Mouse (Mus musculus): ENCODE results near the gene Zfc3h1.

Zfc3h1 gene

GRCm38 (mm10) chr10:115384221-115385017 lies at the start of gene Zfc3h1, which contains the start of gene Thap2:
Gene Zfc3h1, plus strand, starts transcription at chr10:115384959.
Gene Thap2, minus strand, starts transcription at chr10:115384443.
- DNase-seq (ENCODE audit: low spot score in 2 of 2) = peak; percentile 96 to 98

- no peak for DNase-seq (ENCODE audit: low spot score in 2 of 2)
Observed at GRCm38 (mm10) chr10:115336901-115337300, 47.9 kb upstream of the Zfc3h1 start.

GRCm38 (mm10) chr10:115339820-115340328 lies 44.9 kb upstream of the Zfc3h1 start:
- DNase-seq (ENCODE audit: low spot score in 2 of 2) = no peak

GRCm38 (mm10) chr10:115342771-115343425 lies 41.9 kb upstream of the Zfc3h1 start:
- no peak for DNase-seq (ENCODE audit: low spot score in 2 of 2)

GRCm38 (mm10) chr10:115346444-115346843 lies 38.3 kb upstream of the Zfc3h1 start:
- DNase-seq (ENCODE audit: low spot score in 2 of 2) = no peak

- no peak for DNase-seq (ENCODE audit: low spot score in 2 of 2)
Observed at GRCm38 (mm10) chr10:115348131-115348530, 36.6 kb upstream of the Zfc3h1 start.

- no peak for DNase-seq (ENCODE audit: low spot score in 2 of 2)
Observed at GRCm38 (mm10) chr10:115349029-115349428, 35.7 kb upstream of the Zfc3h1 start.

- DNase-seq (ENCODE audit: low spot score in 2 of 2) = no peak
Observed at GRCm38 (mm10) chr10:115349509-115349908, 35.2 kb upstream of the Zfc3h1 start.

GRCm38 (mm10) chr10:115350810-115351397 lies 33.9 kb upstream of the Zfc3h1 start:
- DNase-seq (ENCODE audit: low spot score in 2 of 2) = no peak

GRCm38 (mm10) chr10:115354553-115354952 lies 30.2 kb upstream of the Zfc3h1 start:
- DNase-seq (ENCODE audit: low spot score in 2 of 2) = no peak

- no peak for DNase-seq (ENCODE audit: low spot score in 2 of 2)
Observed at GRCm38 (mm10) chr10:115355016-115355415, 29.7 kb upstream of the Zfc3h1 start.

GRCm38 (mm10) chr10:115356106-115356505 lies 28.7 kb upstream of the Zfc3h1 start:
- DNase-seq (ENCODE audit: low spot score in 2 of 2) = no peak

- DNase-seq (ENCODE audit: low spot score in 2 of 2) = no peak
Observed at GRCm38 (mm10) chr10:115358216-115358919, 26.4 kb upstream of the Zfc3h1 start.

- DNase-seq (ENCODE audit: low spot score in 2 of 2) = no peak
Observed at GRCm38 (mm10) chr10:115359066-115359465, 25.7 kb upstream of the Zfc3h1 start.

GRCm38 (mm10) chr10:115361840-115362622 lies 22.7 kb upstream of the Zfc3h1 start, which contains the start of gene Tmem19:
Gene Tmem19, minus strand, starts transcription at chr10:115362501.
- DNase-seq (ENCODE audit: low spot score in 2 of 2) = peak; percentile 97 to 98

- no peak for DNase-seq (ENCODE audit: low spot score in 2 of 2)
Observed at GRCm38 (mm10) chr10:115362623-115362964, 22.2 kb upstream of the Zfc3h1 start.

- DNase-seq (ENCODE audit: low spot score in 2 of 2) = no peak
Observed at GRCm38 (mm10) chr10:115363151-115363550, 21.6 kb upstream of the Zfc3h1 start.

- DNase-seq (ENCODE audit: low spot score in 2 of 2) = no peak
Observed at GRCm38 (mm10) chr10:115381506-115382084, 3.2 kb upstream of the Zfc3h1 start.

GRCm38 (mm10) chr10:115382846-115383643 lies 1.7 kb upstream of the Zfc3h1 start:
- no peak for DNase-seq (ENCODE audit: low spot score in 2 of 2)
